Mouse (Mus musculus) retina, postnatal 1 day (tissue): ENCODE measurements around the gene Slc35e3.
A peak's percentile ranks its signal among the peaks of the same experiment; 100 is the strongest.
"Not testable (repeated sequence)": the region's sequence is repeated elsewhere in the genome, so short reads cannot be mapped to it uniquely, and the experiment has no call there.

ENCODE experiments used
- DNase-seq: peaks from one replicate; pipeline ENCODE4 v3.0.0-alpha.2; 2012

Slc35e3 gene

DNA sequence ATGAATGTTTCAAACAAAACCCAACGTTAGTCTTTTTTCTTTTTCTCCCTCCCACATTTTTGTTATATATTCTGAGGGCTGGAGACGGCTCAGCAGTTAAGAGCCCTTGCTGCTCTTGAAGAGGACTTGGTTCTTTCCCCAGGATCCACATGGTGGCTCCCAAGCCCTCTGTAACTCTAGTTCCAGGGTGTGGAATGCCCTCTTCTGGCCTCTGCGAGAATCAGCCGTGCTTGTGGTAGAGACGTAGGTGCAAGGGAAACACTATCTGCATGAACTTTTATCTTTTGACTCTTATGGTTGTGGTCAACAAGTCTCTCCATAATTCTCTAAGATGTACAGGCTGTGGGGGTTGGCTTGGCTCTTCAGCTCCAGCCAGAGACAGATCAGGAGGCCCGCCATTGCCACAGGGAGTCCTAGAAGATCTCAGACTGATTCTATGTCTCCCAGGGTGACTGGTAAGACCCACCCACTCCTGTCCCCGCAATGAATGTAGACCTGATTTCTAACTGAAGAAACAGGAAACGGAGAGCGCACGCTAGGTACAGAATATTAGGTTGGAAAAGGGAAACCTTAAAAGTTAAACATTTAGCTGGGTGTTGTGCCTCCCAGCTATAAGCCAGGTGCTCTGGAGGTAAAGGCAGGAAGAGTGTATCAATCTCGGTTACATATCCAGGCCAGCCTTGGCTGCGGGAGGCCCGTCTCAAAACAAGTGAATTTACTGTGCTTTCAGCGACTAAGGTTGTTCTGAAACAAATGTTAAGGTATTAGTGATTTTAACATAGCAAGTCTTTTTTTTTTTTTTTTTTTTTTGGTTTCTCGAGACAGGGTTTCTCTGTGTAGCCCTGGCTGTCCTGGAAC, 14.7 kb downstream of the Slc35e3 start:
- peak; percentile 35 for DNase-seq

DNA sequence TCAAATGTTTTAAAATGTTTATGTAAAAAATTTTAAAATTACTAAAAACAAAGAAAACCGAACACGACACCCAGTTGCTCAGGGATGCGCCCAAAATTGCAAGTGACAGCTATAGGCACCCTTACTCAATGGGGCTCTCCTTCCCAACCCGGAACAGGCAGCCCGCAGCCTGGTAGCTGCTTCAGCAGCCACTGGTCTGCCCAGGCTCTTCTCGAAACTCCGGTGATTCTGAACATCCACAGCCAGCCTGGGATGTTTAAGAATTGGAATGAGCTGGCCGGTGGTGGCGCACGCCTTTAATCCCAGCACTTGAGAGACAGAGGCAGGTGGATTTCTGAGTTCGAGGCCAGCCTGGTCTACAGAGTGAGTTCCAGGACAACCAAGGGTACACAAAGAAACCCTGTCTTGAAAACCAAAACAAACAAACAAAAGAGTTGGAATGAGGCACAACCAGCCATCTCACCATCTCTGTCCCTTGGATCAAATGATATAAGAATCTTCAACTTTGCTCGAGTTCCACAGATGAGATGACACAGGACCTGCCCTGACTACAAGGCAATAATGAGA, 15.4 kb downstream of the Slc35e3 start:
- DNase-seq = no peak

DNA sequence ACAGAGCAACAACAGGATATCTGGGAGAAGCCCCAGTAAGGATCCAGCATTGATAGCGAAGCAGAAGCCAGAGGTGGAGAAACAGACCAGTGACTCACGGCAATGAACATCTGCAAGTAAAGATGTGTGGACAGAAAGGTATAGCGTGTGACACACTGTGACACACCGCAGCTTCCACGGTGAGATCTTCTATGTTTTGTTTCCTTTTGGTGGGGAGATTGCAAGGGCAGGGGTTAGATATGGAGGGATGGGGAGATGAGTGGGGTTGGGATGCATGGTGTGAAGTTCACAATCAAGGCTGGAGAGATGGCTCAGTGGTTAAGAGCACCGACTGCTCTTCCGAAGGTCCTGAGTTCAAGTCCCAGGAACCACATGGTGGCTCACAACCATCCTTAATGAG, 16.0 kb downstream of the Slc35e3 start:
- no peak for DNase-seq

DNA sequence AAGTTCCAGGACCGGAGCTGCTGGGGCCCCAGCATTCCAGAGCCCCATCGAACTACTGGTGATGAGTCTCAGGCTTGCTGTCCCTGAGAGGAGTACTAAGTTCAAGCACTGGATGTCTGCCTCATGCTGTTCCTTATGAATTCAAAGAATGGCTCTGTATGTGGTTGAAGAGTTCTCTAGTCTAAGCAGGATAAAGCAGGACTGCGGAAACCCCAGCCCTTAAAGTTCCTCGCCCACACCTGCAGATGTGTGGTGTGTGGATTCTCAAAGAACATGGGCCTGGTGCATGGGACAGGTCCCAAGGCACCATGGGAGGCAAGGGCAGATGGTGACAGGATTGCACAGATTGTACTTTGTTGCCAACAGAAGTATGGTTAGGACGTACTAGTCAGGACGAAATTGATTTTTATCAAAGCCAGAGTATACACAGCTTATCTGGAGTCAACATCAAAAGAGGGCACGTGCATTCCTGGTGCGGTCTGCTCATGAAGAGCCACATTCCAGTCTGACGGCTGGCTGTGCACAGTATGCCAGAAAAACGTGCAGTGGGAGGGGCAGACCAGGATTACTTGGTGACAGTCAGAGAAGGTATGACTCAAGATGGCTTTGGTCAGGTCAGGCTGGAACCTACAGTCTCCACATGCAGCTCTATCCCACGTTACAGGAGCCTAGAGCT, 16.9 kb downstream of the Slc35e3 start:
- DNase-seq = no peak

DNA sequence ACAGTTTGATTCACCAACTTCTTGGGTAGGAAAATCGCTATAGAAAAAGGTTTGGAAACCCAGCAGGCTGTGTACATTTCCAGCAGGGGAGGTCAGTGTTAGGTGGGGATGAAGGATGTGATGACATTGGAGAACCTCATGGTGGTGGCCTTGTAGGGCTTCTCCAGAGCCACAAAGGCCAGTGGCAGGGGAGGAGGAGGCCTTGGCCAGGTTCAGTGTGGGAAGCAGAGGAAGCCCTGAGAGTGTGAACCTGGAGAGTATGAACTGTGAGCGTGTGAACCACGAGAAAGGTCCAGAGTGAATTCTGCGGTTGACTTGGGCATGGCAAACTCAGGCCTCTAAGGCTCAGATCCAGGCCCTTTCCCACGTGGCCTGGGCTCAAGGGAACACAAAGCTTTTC, 17.6 kb downstream of the Slc35e3 start:
- no peak for DNase-seq

- DNase-seq = no peak
Measured at GRCm38 (mm10) chr10:117727518-117728110, 18.6 kb downstream of the Slc35e3 start.

DNA sequence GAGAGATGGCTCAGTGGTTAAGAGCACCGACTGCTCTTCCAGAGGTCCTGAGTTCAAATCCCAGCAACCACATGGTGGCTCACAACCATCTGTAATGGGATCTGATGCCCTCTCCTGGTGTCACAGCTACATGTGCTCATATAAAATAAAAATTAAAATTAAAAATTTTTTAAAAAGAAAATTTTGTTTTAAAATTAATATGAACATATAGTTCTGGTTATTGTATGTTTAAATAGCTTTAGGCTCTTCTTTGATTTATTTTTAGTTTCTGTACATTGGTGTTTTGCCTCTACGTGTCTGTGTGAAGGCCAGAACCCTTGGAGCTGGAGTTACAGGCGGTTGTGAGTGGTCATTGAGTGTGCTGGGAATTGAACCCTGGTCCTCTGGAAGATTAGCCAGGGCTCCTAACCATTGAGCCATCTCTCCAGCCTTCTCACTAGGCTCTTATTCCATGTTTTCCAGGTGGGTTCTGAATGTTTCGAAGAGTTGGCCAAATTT, 19.2 kb downstream of the Slc35e3 start:
- DNase-seq = no peak

DNA sequence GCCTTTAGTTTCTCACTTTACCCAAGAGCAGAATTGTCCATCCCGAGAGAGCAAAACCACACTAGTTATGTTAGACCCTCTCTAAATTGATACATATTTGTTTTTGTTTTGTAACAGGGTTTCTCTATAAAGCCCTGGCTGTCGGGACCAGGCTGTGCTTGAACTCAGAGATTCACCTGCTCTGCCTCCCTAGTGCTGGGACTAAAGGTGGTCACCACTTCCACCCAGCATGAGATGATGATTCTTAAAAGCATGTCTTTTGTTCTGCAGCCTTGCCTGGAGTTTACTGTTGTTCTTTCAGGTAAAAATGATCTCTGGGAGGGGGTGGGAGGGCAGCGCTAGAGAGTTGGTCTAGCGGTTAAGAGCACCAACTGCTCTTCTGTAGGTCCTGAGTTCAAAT, 19.8 kb downstream of the Slc35e3 start:
- no peak for DNase-seq

DNA sequence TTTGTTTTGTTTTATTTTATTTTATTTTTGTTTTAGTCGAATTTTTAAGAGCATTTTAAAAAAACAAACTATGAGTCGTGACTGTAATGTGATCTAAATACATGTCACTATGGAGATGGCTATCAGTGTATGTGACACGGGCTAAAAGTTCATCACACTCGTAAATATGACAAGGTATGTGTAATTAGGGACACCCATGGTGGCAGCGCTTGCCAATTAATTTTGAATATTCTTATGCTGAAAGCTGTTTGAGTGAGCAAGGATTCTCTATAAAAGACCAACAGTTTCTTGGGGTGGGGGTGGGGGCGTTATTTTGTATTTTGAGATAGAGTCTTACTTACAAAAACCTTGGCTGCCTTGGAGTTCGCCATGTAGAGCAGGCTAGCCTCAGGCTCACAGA, 20.5 kb downstream of the Slc35e3 start:
- DNase-seq = no peak

DNA sequence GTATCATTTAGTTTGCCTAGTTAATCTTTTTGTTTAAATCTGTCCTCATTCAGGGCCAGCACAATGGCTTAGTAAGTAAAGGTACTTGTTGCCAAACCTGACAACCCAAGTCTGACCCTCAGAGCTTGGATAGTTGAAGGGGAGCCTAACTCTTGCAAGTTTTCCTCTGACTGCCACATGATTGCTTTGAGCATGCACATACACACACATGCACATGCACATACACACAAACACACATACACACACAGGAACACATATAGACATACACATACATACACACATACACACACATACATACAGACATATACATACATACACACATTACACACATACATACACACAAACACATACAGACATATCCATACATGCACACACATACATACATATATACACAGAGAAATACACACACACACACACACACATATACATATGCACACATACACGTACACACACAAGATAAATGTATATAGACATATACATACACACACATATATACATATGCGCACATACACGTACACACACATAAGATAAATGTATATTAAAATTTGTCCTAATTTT, 21.3 kb downstream of the Slc35e3 start:
- no peak for DNase-seq

GRCm38 (mm10) chr10:117724136-117724718, 21.9 kb downstream of the Slc35e3 start:
- no peak for DNase-seq

GRCm38 (mm10) chr10:117718161-117719119, 27.7 kb downstream of the Slc35e3 start:
- no peak for DNase-seq

- peak; percentile 27 for DNase-seq
Measured at GRCm38 (mm10) chr10:117717583-117717982, 28.6 kb downstream of the Slc35e3 start.

DNA sequence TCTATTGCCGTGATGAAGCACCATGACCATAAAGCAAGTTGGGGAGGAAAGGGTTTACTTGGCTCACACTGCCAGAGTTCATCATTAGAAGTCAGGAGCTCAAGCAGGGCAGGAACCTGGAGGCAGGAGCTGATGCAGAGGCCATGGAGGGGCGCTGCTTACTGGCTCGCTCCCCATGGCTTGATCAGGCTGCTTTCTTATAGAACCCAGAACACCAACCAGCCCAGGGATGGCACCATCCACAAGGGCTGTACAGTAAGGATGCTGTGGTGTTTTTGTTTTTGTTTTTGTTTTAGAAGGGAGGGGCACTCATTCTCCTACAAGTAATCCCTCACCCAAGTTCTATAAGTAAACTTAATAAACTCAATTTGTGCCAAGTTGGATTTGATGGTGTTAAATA, 29.5 kb downstream of the Slc35e3 start:
- DNase-seq = no peak

DNA sequence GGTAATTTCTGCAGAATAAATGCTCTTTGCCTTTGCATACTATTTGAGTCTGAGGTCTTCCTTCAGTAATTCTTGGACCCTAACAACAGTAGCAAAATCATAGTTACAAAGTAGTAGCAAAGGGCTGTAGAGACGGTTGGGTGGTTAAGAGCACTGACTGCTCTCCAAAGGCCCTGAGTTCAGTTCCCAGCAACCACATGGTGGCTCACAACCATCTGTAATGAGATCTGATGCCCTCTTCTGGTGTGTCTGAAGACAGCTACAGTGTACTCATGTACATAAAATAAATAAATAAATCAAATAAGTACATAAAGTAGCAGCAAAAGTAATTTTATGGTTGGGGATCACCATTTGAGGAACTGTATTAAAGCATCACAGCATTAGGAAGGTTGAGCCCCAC, 30.5 kb downstream of the Slc35e3 start:
- DNase-seq = not testable (repeated sequence)

- DNase-seq = no peak
Measured at GRCm38 (mm10) chr10:117714928-117715500, 31.2 kb downstream of the Slc35e3 start.

DNA sequence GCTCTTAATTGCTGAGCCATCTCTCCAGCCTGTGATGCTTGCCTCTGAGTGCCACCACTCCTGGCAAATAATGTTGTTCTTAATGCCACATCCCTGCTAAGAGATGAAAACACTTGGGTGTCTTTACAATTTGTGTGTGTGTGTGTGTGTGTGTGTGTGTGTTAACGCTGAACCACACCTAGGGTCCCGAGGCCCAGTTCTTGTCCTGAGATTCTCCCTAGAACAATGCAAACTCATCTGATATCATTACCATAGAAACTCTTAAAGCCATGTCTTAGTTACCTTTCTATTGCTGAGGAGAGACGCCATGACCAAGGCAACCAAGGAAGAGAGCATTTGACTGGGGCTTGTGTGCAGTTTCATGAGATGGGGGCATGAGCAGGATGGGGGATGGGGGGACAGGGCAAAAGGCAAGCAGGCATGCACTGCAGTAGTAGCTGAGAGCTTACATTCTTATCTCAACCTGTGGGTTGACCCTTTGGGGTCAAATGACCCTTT, 32.1 kb downstream of the Slc35e3 start:
- DNase-seq = no peak

GRCm38 (mm10) chr10:117713466-117713865, 32.7 kb downstream of the Slc35e3 start:
- no peak for DNase-seq

DNA sequence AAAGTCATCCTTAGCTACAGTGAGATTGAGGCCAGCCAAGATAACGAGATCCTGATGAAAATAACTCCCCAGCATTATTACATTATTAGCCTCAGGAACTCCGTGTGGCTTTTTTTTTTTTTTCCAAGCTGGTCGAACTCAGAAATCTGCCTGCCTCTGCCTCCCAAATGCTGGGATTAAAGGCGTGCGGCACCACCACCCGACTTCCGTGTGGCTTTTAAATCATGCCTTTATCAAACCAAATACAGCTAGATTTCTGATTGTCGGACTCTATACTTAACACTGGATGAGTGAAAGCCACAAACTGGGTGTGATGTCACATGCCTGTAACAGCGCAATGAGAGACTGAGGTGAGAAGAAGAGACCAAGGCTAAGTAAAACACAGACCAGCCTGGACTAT, 33.3 kb downstream of the Slc35e3 start:
- no peak for DNase-seq

DNA sequence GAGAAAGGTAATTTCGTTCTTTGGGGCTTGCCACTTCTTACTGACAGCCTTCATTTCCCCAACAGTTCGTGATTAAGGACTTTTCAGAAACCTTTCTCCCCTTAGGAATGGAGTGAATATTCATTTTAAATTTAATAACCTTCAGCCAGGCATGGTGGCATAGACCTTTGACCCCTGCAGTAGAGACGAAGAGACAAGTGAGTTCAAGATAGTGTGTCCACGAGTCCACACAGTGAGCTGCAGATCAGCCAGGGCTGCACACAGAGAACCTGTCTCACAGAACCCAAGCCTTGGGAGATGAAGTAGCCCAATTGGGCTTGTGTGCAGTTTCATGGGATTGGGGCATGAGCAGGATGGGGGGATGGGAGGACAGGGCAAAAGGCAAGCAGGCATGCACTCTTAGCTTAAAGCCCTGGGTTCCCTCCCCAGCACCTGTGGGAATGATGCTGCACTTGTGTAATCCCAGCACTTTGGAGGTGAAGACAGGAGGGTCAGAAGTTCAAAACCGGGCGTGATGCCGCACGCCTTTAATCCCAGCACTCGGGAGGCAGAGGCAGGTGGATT, 33.9 kb downstream of the Slc35e3 start:
- no peak for DNase-seq

- DNase-seq = no peak
Measured at GRCm38 (mm10) chr10:117711408-117711807, 34.8 kb downstream of the Slc35e3 start.
